Mouse (Mus musculus) liver, embryonic 12.5 days (tissue): ENCODE data around the gene Prm1. TPM values are rescaled to one million over a fixed set of nuclear protein-coding genes. Genes with fewer than 3 reads are reported as not detected.

Experiments used
- ATAC-seq: fragments of 200-750 bp; cut with Nextera tagmentation; 2 replicates; pipeline ENCODE4 v1.8.0; 2017; ENCODE audit warnings: moderate number of reproducible peaks, mild to moderate bottlenecking, moderate library complexity
- H3K27ac ChIP-seq: fragments of 300-500 bp; sonication (generic); 2 replicates; pipeline ENCODE4 v1.5.1; 2016; ENCODE audit warnings: mild to moderate bottlenecking
- H3K27me3 ChIP-seq: fragments of 300-500 bp; sonication (generic); replicated peaks from 2 replicates; pipeline ENCODE4 v1.6.1; 2016; ENCODE audit warnings: mild to moderate bottlenecking, moderate library complexity
- H3K36me3 ChIP-seq: fragments of 300-500 bp; sonication (generic); 2 replicates; pipeline ENCODE4 v1.6.1; 2016; ENCODE audit warnings: mild to moderate bottlenecking, moderate library complexity
- H3K4me1 ChIP-seq: fragments of 300-500 bp; sonication (generic); 2 replicates; pipeline ENCODE4 v1.6.1; 2016
- H3K4me2 ChIP-seq: fragments of 300-500 bp; sonication (generic); 2 replicates; pipeline ENCODE4 v1.6.1; 2016; ENCODE audit warnings: mild to moderate bottlenecking, moderate library complexity
- H3K4me3 ChIP-seq: fragments of 300-500 bp; sonication (generic); 2 replicates; pipeline ENCODE4 v1.5.1; 2016; ENCODE audit warnings: mild to moderate bottlenecking, moderate library complexity
- H3K9ac ChIP-seq: fragments of 300-500 bp; sonication (generic); 2 replicates; pipeline ENCODE4 v1.6.1; 2016; ENCODE audit warnings: mild to moderate bottlenecking, moderate library complexity
- H3K9me3 ChIP-seq: fragments of 300-500 bp; sonication (generic); replicated peaks from 2 replicates; pipeline ENCODE4 v1.6.1; 2016; ENCODE audit warnings: mild to moderate bottlenecking, moderate library complexity
- WGBS: fragments of 180-500 bp; shearing (Covaris S2); methylation state at CpG from one replicate; pipeline ENCODE4 v1.1.7; 2016; ENCODE audit not compliant: insufficient replicate concordance; 5-methylcytosine and 5-hydroxymethylcytosine counted together
- polyA plus RNA-seq: library from polyadenylated mRNA; unstranded; fragments of >200 nt; fragmentation: Nextera tagmentation; extraction: Ambion mirVana; gene quantifications from 2 replicates; pipeline ENCODE4 v1.2.1, GENCODE M21; 2016

Gene Prm1
- polyA plus RNA-seq, 1 experiment from 2014 or later: not detected

DNA sequence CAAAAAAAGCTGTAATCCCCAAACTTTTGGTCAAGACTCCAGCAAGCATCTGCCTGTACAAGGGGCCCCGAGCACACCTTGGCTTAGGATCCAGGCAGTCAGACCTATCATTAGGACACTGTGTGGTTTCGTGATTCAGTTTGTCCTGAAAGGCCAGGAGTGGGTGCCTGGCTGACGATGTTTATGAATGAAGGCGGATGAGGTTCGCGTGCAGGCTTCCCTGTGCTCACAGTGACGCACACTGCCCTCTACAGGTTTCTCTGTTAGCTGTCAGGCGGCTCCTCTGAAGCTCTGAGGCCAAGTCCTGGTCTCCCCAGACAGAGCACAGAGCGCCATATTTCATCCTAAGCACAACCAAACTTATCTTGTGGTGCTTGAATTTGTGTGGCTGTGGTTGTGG lies 19.4 kb downstream of the Prm1 start:
- Histone ChIP-seq H3K36me3 (no peaks in the 10 kb centered on the region), H3K4me2 (peak overlapping the region; percentile 99), H3K9ac (peak overlapping the region; percentile 76), H3K4me1 (peaks cover 41% of the 10 kb centered on the region), H3K4me3 (peak overlapping the region; percentile 81), H3K27ac (peak overlapping the region; percentile 82), H3K27me3 (peaks cover 75% of the 10 kb centered on the region), H3K9me3 (no peaks in the 10 kb centered on the region)
- peak; percentile 50 for ATAC-seq
- WGBS: under 1% methylated on average over 9 of the region's 9 CpGs

DNA sequence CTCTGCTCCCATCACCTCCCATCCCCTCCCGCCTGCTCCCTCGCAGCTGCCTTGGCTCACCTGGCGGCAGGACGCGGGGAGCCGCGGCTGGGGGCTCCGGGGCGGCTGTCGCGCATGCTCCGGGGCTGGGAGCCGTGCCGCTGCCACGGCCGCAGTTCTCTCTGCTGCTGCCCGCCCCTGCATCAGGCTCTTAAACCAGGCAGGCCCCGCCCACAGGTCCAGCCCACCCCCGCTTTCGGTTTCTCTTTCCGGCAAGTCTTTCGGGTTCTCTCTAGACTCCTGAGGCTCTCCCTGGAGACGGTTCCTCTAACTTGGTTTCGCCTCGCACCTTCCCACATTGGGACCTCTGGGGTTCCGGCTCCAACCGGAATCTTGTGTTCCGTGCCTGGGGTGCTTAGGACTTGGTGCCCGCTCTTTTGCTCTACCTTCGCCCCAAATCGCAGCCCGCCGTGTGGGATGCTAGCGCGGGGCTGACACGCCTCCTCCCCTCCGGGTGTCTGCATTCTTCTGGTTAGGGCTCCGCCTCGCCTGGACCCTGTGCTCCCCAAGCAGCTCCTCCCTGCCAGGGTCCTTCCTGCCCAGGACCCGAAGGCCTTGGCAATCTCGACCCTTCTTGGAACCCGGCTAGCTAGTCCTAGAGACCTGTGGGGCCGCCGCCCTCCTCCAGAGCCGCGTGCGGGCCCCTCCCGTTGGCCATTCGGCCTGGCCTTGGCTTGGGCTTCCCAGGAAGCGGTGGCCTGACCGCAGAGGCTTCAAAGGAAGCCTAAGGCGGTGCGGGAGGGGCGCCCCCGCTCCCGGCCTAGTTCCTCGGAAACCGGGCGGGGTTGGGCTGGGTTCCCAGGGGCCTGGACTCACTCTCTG lies 20.0 kb downstream of the Prm1 start, which contains the start of gene Socs1:
Socs1 (minus strand) TSS at position 166 of the 861 bp plus-strand sequence.
- H3K4me1 ChIP-seq: peaks cover 41% of the 10 kb centered on the region
- peaks cover 74% of the 10 kb centered on the region for H3K27me3 ChIP-seq
- peak within 1 kb of the TSS; percentile 81 for H3K4me3 ChIP-seq
- ATAC-seq: peak; percentile 79
- H3K27ac ChIP-seq: peak within 1 kb of the TSS; percentile 82
- peak within 1 kb of the TSS; percentile 76 for H3K9ac ChIP-seq
- under 1% methylated on average over 59 of the region's 59 CpGs for WGBS
- H3K4me2 ChIP-seq: peak within 1 kb of the TSS; percentile 99
- H3K36me3 ChIP-seq: no peaks in the 10 kb centered on the region
- no peaks in the 10 kb centered on the region for H3K9me3 ChIP-seq

- peak overlapping the region; percentile 76 for H3K9ac ChIP-seq
- H3K27me3 ChIP-seq: peaks cover 71% of the 10 kb centered on the region
- no peaks in the 10 kb centered on the region for H3K9me3 ChIP-seq
- H3K27ac ChIP-seq: peak overlapping the region; percentile 82
- peak overlapping the region; percentile 81 for H3K4me3 ChIP-seq
- peaks cover 41% of the 10 kb centered on the region for H3K4me1 ChIP-seq
- peak; percentile 67 for ATAC-seq
- WGBS: under 1% methylated on average over 54 of the region's 55 CpGs
- H3K4me2 ChIP-seq: peak overlapping the region; percentile 99
- no peaks in the 10 kb centered on the region for H3K36me3 ChIP-seq
Measured at GRCm38 (mm10) chr16:10784793-10785370, 20.8 kb downstream of the Prm1 start.

GRCm38 (mm10) chr16:10783883-10784792 lies 21.5 kb downstream of the Prm1 start:
- no peaks in the 10 kb centered on the region for H3K9me3 ChIP-seq
- H3K36me3 ChIP-seq: no peaks in the 10 kb centered on the region
- H3K4me1 ChIP-seq: peaks cover 41% of the 10 kb centered on the region
- no peak overlapping the region for H3K27ac ChIP-seq
- H3K27me3 ChIP-seq: peaks cover 64% of the 10 kb centered on the region
- H3K9ac ChIP-seq: peak overlapping the region; percentile 76
- no peak for ATAC-seq
- H3K4me3 ChIP-seq: peak overlapping the region; percentile 81
- H3K4me2 ChIP-seq: peak overlapping the region; percentile 99
- 3% methylated on average over 81 of the region's 81 CpGs for WGBS

- no peak overlapping the region for H3K9ac ChIP-seq
- no peak for ATAC-seq
- no peaks in the 10 kb centered on the region for H3K9me3 ChIP-seq
- H3K4me1 ChIP-seq: peaks cover 41% of the 10 kb centered on the region
- peak overlapping the region; percentile 81; the same call in 1 of the 2 replicates for H3K4me3 ChIP-seq
- H3K27ac ChIP-seq: no peak overlapping the region
- H3K27me3 ChIP-seq: peaks cover 58% of the 10 kb centered on the region
- no peaks in the 10 kb centered on the region for H3K36me3 ChIP-seq
- WGBS: 39% methylated on average over 8 of the region's 8 CpGs
- H3K4me2 ChIP-seq: peak overlapping the region; percentile 99
Measured at GRCm38 (mm10) chr16:10783451-10783850, 22.2 kb downstream of the Prm1 start.

DNA sequence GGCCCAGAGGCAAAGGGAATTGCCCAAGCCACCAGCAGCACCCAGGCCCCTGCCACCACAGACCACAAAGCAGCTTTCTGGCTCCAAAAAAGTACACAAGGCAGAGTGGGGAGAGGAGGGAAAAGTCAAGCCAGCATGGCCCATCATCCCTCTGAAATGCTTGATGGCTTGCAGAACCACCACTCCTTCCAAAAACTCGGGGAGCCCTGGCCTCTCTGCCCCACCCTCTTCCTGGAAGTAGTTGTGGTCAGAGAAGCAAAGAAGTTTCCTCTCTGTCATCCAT lies 22.5 kb downstream of the Prm1 start:
- H3K36me3 ChIP-seq: no peaks in the 10 kb centered on the region
- no peak overlapping the region for H3K4me3 ChIP-seq
- no peak for ATAC-seq
- peaks cover 57% of the 10 kb centered on the region for H3K27me3 ChIP-seq
- no peak overlapping the region for H3K27ac ChIP-seq
- H3K9ac ChIP-seq: no peak overlapping the region
- no peak overlapping the region; the same call in 1 of the 2 replicates for H3K4me2 ChIP-seq
- WGBS: 22% methylated on average over 1 of the region's 1 CpGs
- H3K9me3 ChIP-seq: no peaks in the 10 kb centered on the region
- H3K4me1 ChIP-seq: peaks cover 39% of the 10 kb centered on the region

GRCm38 (mm10) chr16:10782377-10783151 lies 23.1 kb downstream of the Prm1 start:
- no peak for ATAC-seq
- H3K36me3 ChIP-seq: no peaks in the 10 kb centered on the region
- H3K27ac ChIP-seq: no peak overlapping the region
- peaks cover 56% of the 10 kb centered on the region for H3K27me3 ChIP-seq
- H3K9me3 ChIP-seq: no peaks in the 10 kb centered on the region
- H3K4me3 ChIP-seq: no peak overlapping the region
- no peak overlapping the region for H3K4me2 ChIP-seq
- WGBS: 40% methylated on average over 6 of the region's 6 CpGs
- no peak overlapping the region for H3K9ac ChIP-seq
- H3K4me1 ChIP-seq: peaks cover 40% of the 10 kb centered on the region

DNA sequence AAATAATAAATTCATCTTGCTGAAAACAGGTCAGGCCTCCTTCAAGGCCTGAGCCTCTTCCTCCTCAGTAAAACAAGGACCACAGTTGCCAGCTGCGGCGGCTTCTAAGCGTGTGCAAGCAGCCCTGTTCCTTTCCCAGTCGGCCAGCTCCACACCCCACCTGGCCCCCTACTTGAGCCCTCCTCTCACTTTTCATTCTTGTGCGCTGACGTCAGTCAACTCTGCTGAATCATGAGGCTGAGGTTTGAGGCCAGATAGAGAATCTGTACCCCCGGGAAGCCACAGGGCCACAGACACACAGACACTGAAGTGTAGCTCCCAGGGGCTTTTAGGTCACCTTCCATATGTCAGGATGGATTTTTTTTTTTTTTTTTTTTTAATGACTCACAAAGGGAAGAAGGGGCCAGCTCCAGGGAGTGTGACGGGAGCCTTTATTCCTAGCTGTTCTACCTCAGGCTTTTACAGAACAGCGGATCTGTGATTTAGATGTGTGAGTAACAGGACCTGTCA lies 23.7 kb downstream of the Prm1 start:
- H3K4me1 ChIP-seq: peaks cover 42% of the 10 kb centered on the region
- H3K27ac ChIP-seq: no peak overlapping the region
- no peaks in the 10 kb centered on the region for H3K36me3 ChIP-seq
- H3K9me3 ChIP-seq: no peaks in the 10 kb centered on the region
- no peak overlapping the region for H3K4me2 ChIP-seq
- H3K9ac ChIP-seq: no peak overlapping the region
- H3K27me3 ChIP-seq: peaks cover 51% of the 10 kb centered on the region
- no peak for ATAC-seq
- no peak overlapping the region for H3K4me3 ChIP-seq
- WGBS: 49% methylated on average over 9 of the region's 9 CpGs

- no peak overlapping the region for H3K27ac ChIP-seq
- no peaks in the 10 kb centered on the region for H3K9me3 ChIP-seq
- H3K4me2 ChIP-seq: no peak overlapping the region
- ATAC-seq: no peak
- peaks cover 57% of the 10 kb centered on the region for H3K27me3 ChIP-seq
- no peaks in the 10 kb centered on the region for H3K36me3 ChIP-seq
- no peak overlapping the region for H3K9ac ChIP-seq
- H3K4me1 ChIP-seq: peaks cover 36% of the 10 kb centered on the region
- H3K4me3 ChIP-seq: no peak overlapping the region
- WGBS: 73% methylated on average over 5 of the region's 5 CpGs
Measured at GRCm38 (mm10) chr16:10780631-10781120, 25.0 kb downstream of the Prm1 start.

DNA sequence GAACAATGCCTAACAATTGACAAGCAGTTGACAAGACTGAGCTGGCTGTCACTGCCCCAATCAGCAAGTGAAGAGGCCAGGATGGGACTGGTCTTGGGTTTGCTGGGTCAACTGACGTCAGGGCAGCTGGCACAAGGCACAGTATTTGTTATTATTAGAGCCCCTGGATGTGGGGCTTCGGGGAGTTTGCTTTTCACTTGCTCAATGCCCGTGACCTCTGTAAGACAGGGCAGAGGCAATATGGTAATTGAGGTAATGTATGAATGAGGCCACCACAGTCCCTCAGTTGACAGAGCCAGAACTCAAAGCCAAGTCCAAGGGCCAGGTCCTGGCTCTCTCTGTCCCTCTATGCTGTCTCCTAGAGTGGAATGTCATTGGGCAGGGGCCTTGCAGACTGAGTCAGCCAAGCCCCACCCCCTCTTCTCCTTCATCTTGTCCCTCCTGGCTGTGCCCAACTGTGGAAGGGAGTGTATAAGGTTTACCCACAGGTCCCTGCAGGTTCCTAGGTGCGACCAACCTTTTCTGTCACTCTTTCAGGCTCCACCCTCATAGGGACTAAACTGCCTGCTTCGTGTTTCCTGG lies 28.0 kb downstream of the Prm1 start:
- H3K4me3 ChIP-seq: no peak overlapping the region
- H3K9me3 ChIP-seq: no peaks in the 10 kb centered on the region
- 51% methylated on average over 5 of the region's 5 CpGs for WGBS
- H3K9ac ChIP-seq: no peak overlapping the region
- H3K27me3 ChIP-seq: peaks cover 31% of the 10 kb centered on the region
- no peak; the same call in 1 of the 2 replicates for ATAC-seq
- H3K27ac ChIP-seq: no peak overlapping the region
- H3K4me2 ChIP-seq: no peak overlapping the region
- peaks cover 19% of the 10 kb centered on the region; the same call in 1 of the 2 replicates for H3K4me1 ChIP-seq
- H3K36me3 ChIP-seq: no peaks in the 10 kb centered on the region
